In genomic region chr13:49420754-49421605, GRCm38 (mm10) we compare ENCODE assay signal across 8 mouse cellular contexts. TPM values are rescaled to one million over a fixed set of nuclear protein-coding genes. Genes with fewer than 3 reads are reported as not detected.
DNase-seq lines count a peak whose midpoint lies in the region; ATAC-seq and TF ChIP-seq lines count a peak whose summit lies in the region.

Ippk (plus strand) TSS chr13:49421249.

- peak; percentile 99 for DNase-seq in heart, postnatal 10 days
- peak; percentile 88 for DNase-seq in large intestine, adult 2 months (ENCODE audit: low read depth, low spot score)
- peak; percentile 99 for DNase-seq in liver, postnatal 0 days
- peak; percentile 98 for DNase-seq in testis, postnatal 10 days (ENCODE audit: low spot score)

- WGBS in forebrain, embryonic 13.5 days: under 1% methylated on average over 69 of the region's 69 CpGs
- WGBS in large intestine, adult 2 months: under 1% methylated on average over 69 of the region's 69 CpGs
- WGBS in liver, postnatal 0 days (ENCODE audit: insufficient replicate concordance): 1% methylated on average over 67 of the region's 69 CpGs
- 1% methylated on average over 68 of the region's 69 CpGs for WGBS in neural tube, embryonic 14.5 days

- TF ChIP-seq CTCF in ES-Bruce4 (IDR thresholded peaks at IDR 0.05; ENCODE audit: low read depth, low read length): no peak
- no peak; the same call in 1 of the 2 replicates for TF ChIP-seq CTCF in liver, postnatal 0 days (IDR thresholded peaks at IDR 0.05; ENCODE audit: low read depth)

- peak within 1 kb of the TSS; percentile 97 for H3K4me2 ChIP-seq in forebrain, embryonic 13.5 days
- peak within 1 kb of the TSS; percentile 98 for H3K4me2 ChIP-seq in liver, postnatal 0 days (ENCODE audit: low read depth, low read length)
- H3K4me2 ChIP-seq in neural tube, embryonic 14.5 days (ENCODE audit: low read depth, low read length): peak within 1 kb of the TSS; percentile 96

- peak; percentile 45 for TF ChIP-seq POLR2A in ES-Bruce4 (IDR thresholded peaks at IDR 0.05; ENCODE audit: insufficient read depth, low read length)

- no peak for TF ChIP-seq EP300 in ES-Bruce4 (IDR thresholded peaks at IDR 0.05; ENCODE audit: insufficient read depth, low read depth, low read length)
- TF ChIP-seq EP300 in liver, postnatal 0 days (IDR thresholded peaks at IDR 0.05; ENCODE audit: low read depth): peak; percentile 47; the same call in 1 of the 2 replicates

- peak; percentile 99 for ATAC-seq in cerebellum, adult (ENCODE audit: insufficient number of reproducible peaks, low FRiP score, low TSS enrichment)
- ATAC-seq in forebrain, embryonic 13.5 days: peak; percentile 98
- ATAC-seq in liver, postnatal 0 days: peak; percentile 98
- ATAC-seq in neural tube, embryonic 14.5 days (ENCODE audit: low read depth): peak; percentile 98

- peak within 1 kb of the TSS; percentile 81 for H3K9ac ChIP-seq in ES-Bruce4 (ENCODE audit: low read depth, poor library complexity, severe bottlenecking)
- H3K9ac ChIP-seq in forebrain, embryonic 13.5 days: peak within 1 kb of the TSS; percentile 87
- peak within 1 kb of the TSS; percentile 74 for H3K9ac ChIP-seq in liver, postnatal 0 days (replicated peaks)
- H3K9ac ChIP-seq in neural tube, embryonic 14.5 days (replicated peaks; ENCODE audit: low read depth, low read length): peak within 1 kb of the TSS; percentile 83

- H3K36me3 ChIP-seq in ES-Bruce4 (ENCODE audit: control insufficient read depth, insufficient read depth, low read length, poor library complexity, severe bottlenecking): no peaks in the 10 kb centered on the region
- H3K36me3 ChIP-seq in forebrain, embryonic 13.5 days (ENCODE audit: poor library complexity, severe bottlenecking): peaks cover 5% of the 10 kb centered on the region; the same call in 1 of the 2 replicates
- H3K36me3 ChIP-seq in liver, postnatal 0 days (replicated peaks; ENCODE audit: insufficient read depth, low read length): no peaks in the 10 kb centered on the region
- H3K36me3 ChIP-seq in neural tube, embryonic 14.5 days (ENCODE audit: control insufficient read depth, insufficient read depth, low read length): no peaks in the 10 kb centered on the region

- H3K9me3 ChIP-seq in ES-Bruce4 (replicated peaks; ENCODE audit: control insufficient read depth, insufficient read depth, low read length, poor library complexity, severe bottlenecking): no peaks in the 10 kb centered on the region
- H3K9me3 ChIP-seq in forebrain, embryonic 13.5 days (replicated peaks): no peaks in the 10 kb centered on the region
- no peaks in the 10 kb centered on the region for H3K9me3 ChIP-seq in liver, postnatal 0 days (ENCODE audit: low read length)
- H3K9me3 ChIP-seq in neural tube, embryonic 14.5 days (ENCODE audit: control insufficient read depth, low read length): no peaks in the 10 kb centered on the region

- no peaks in the 10 kb centered on the region for H3K4me1 ChIP-seq in ES-Bruce4 (ENCODE audit: control insufficient read depth, insufficient read depth, low read length)
- H3K4me1 ChIP-seq in forebrain, embryonic 13.5 days: peaks cover 33% of the 10 kb centered on the region
- H3K4me1 ChIP-seq in liver, postnatal 0 days (ENCODE audit: insufficient read depth): peaks cover 43% of the 10 kb centered on the region
- H3K4me1 ChIP-seq in neural tube, embryonic 14.5 days (ENCODE audit: control insufficient read depth, insufficient read depth, low read length): peaks cover 21% of the 10 kb centered on the region

- H3K27ac ChIP-seq in ES-Bruce4 (ENCODE audit: insufficient read depth, low read length): peak within 1 kb of the TSS; percentile 48; the same call in 1 of the 2 replicates
- H3K27ac ChIP-seq in forebrain, embryonic 13.5 days: peak within 1 kb of the TSS; percentile 65
- H3K27ac ChIP-seq in liver, postnatal 0 days (ENCODE audit: low read depth): peak within 1 kb of the TSS; percentile 86
- peak within 1 kb of the TSS; percentile 86 for H3K27ac ChIP-seq in neural tube, embryonic 14.5 days (ENCODE audit: low read depth, low read length)

- no peaks in the 10 kb centered on the region for H3K27me3 ChIP-seq in ES-Bruce4 (ENCODE audit: control insufficient read depth, insufficient read depth, low read length, poor library complexity, severe bottlenecking)
- peaks cover 6% of the 10 kb centered on the region; the same call in 1 of the 2 replicates for H3K27me3 ChIP-seq in forebrain, embryonic 13.5 days
- no peaks in the 10 kb centered on the region for H3K27me3 ChIP-seq in liver, postnatal 0 days (ENCODE audit: insufficient read depth, low read length)
- H3K27me3 ChIP-seq in neural tube, embryonic 14.5 days (ENCODE audit: control insufficient read depth, insufficient read depth, low read length): no peaks in the 10 kb centered on the region

- peak within 1 kb of the TSS; percentile 99 for H3K4me3 ChIP-seq in ES-Bruce4 (ENCODE audit: low read depth, low read length)
- peak within 1 kb of the TSS; percentile 86 for H3K4me3 ChIP-seq in forebrain, embryonic 13.5 days
- peak within 1 kb of the TSS; percentile 89 for H3K4me3 ChIP-seq in liver, postnatal 0 days (ENCODE audit: low read depth, low read length)
- H3K4me3 ChIP-seq in neural tube, embryonic 14.5 days (ENCODE audit: low read depth, low read length): peak within 1 kb of the TSS; percentile 83

- intact Hi-C loops in heart, postnatal 10 days (cut with DNase I): loop anchor here (2.0 kb wide), 1 partner anchor 82 kb away; no protein-coding TSS in a partner anchor

RNA-seq across cellular contexts. Expression of gene Ippk, which starts in this region (rescaled TPM):
- 15.4 and 16.4 TPM in 2 replicates for polyA plus RNA-seq in ES-Bruce4 (2011; ENCODE audit: insufficient read depth, insufficient read length, low read depth, missing spikeins)
- polyA plus RNA-seq in forebrain, embryonic 13.5 days (2015; fragmentation: Nextera tagmentation; extraction: Ambion mirVana): 14.1 and 16.1 TPM in 2 replicates
- total RNA-seq in heart, postnatal 10 days (2021): 1 to 10 TPM; 8.3 to 9.1 TPM
- 7.7 and 8.1 TPM in 2 replicates for polyA plus RNA-seq in large intestine, adult 2 months (2012; rRNA removed)
- 5.9 and 6.0 TPM in 2 replicates for polyA plus RNA-seq in liver, postnatal 0 days (2015; fragmentation: Nextera tagmentation; extraction: Ambion mirVana)
- polyA plus RNA-seq in neural tube, embryonic 14.5 days (2014; fragmentation: Nextera tagmentation; extraction: Ambion mirVana): 14.8 and 15.8 TPM in 2 replicates

Comparison
In these comparisons a context has a peak if more than half of its experiments do, and no peak if none do; other contexts are left out.
1. Peak in every context shown above with its lines: DNase-seq, ATAC-seq, H3K4me3 ChIP-seq and H3K27ac ChIP-seq.